Mouse (Mus musculus) hematopoietic stem cell, adult 5-6 weeks (primary cell): ENCODE measurements around the gene Fchsd2. TPM values are rescaled to one million over a fixed set of nuclear protein-coding genes. Genes with fewer than 3 reads are reported as not detected.

ENCODE experiments used
- ATAC-seq, 2 experiments: fragments of 125-278 bp in 1 of 2; replicated peaks in 1 of 2; 2 replicates each; pipeline ENCODE4 v1.8.0; 2016 to 2017; ENCODE audit warnings: inconsistent platforms in 2 of 2, mild to moderate bottlenecking in 2 of 2, moderate number of reproducible peaks in 2 of 2, low read depth in 1 of 2, moderate TSS enrichment in 1 of 2; ENCODE audit not compliant: low FRiP score in 2 of 2, poor library complexity in 2 of 2, severe bottlenecking in 2 of 2, insufficient read depth in 1 of 2, low TSS enrichment in 1 of 2
- total RNA-seq: library from RNA; stranded (forward); fragments of 172-1452, 232-1000 nt; gene quantifications from 2 replicates; pipeline ENCODE4 v1.2.3, GENCODE M21; 2017

The Fchsd2 gene
- total RNA-seq, 1 experiment from 2014 or later, result 136 TPM

GRCm38 (mm10) chr7:101142907-101143306 is 50.2 kb downstream of the Fchsd2 start:
- 0 out of 4 replicates have a peak, but pooled peaks of 1 of the 2 experiments have one; percentile 17 for ATAC-seq

- no peak for ATAC-seq
Observed at GRCm38 (mm10) chr7:101144222-101144621, 51.6 kb downstream of the Fchsd2 start.

GRCm38 (mm10) chr7:101149039-101149438 is 56.4 kb downstream of the Fchsd2 start:
- ATAC-seq, result no peak

- ATAC-seq, result peak; percentile 42 to 62; a peak in 2 of 4 replicates
Observed at GRCm38 (mm10) chr7:101154883-101155282, 62.2 kb downstream of the Fchsd2 start.

GRCm38 (mm10) chr7:101155284-101155683 is 62.6 kb downstream of the Fchsd2 start:
- ATAC-seq, result no peak

- ATAC-seq, result no peak
Observed at GRCm38 (mm10) chr7:101160266-101160665, 67.6 kb downstream of the Fchsd2 start.

GRCm38 (mm10) chr7:101162781-101163180 is 70.1 kb downstream of the Fchsd2 start:
- ATAC-seq, result no peak

- no peak for ATAC-seq
Observed at GRCm38 (mm10) chr7:101163878-101164277, 71.2 kb downstream of the Fchsd2 start.

GRCm38 (mm10) chr7:101166568-101166967 is 73.9 kb downstream of the Fchsd2 start:
- ATAC-seq, result no peak

GRCm38 (mm10) chr7:101170482-101170881 is 77.8 kb downstream of the Fchsd2 start:
- ATAC-seq, result no peak

- ATAC-seq, result no peak
Observed at GRCm38 (mm10) chr7:101171002-101171401, 78.3 kb downstream of the Fchsd2 start.

- no peak for ATAC-seq
Observed at GRCm38 (mm10) chr7:101173331-101173730, 80.7 kb downstream of the Fchsd2 start.

GRCm38 (mm10) chr7:101178751-101179150 is 86.1 kb downstream of the Fchsd2 start:
- no peak for ATAC-seq

GRCm38 (mm10) chr7:101191326-101191969 is 98.8 kb downstream of the Fchsd2 start:
- ATAC-seq, result no peak

GRCm38 (mm10) chr7:101210826-101211225 is 118.2 kb downstream of the Fchsd2 start:
- ATAC-seq, result no peak

GRCm38 (mm10) chr7:101213515-101214263 is 121.0 kb downstream of the Fchsd2 start:
- ATAC-seq, result no peak

GRCm38 (mm10) chr7:101216724-101217123 is 124.1 kb downstream of the Fchsd2 start:
- ATAC-seq, result no peak

- no peak for ATAC-seq
Observed at GRCm38 (mm10) chr7:101223501-101223900, 130.8 kb downstream of the Fchsd2 start.

GRCm38 (mm10) chr7:101229336-101229735 is 136.7 kb downstream of the Fchsd2 start:
- ATAC-seq, result no peak
